Mouse (Mus musculus): ENCODE measurements at regions not wholly inside any gene's neighbourhood (a gene's known extent, or its start where the extent isn't known, plus 50 kb on each side); places are given as distances from the start of the nearest gene placed in this dataset.

- TF ChIP-seq CTCF (IDR thresholded peaks at IDR 0.05; ENCODE audit: control insufficient read depth, insufficient read depth, insufficient replicate concordance, low read depth, low read length) (no peak), POLR2A (IDR thresholded peaks at IDR 0.05; ENCODE audit: control insufficient read depth, low read depth, low read length) (no peak)
These were observed 2780.3 kb upstream of the Gm7489 start for GRCm38 (mm10) chr15:51104362-51104761.

Measured in testis, adult 2 months (tissue).